Mouse (Mus musculus): ENCODE measurements at regions not wholly inside any gene's neighbourhood (a gene's known extent, or its start where the extent isn't known, plus 50 kb on each side); places are given as distances from the start of the nearest gene placed in this dataset.

DNA sequence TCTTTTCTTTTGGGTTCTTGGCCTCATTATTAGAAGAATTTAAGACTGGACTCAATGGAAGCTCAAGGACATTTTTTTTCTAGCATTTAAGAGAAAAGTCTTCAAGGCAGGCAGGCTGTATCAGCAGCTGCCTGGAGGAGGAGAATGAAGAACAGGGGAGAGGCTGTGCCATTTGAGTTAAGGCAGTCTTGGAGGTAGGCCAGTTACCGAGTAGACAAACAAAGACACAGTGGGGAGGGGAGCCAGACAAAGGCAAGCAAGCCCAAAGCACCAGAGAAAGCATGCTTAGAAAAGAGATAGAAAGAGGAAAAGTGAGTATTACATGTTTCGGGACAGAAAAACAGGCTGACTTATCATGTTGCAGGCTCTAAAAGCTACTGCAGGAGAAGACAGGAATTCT, 392.0 kb downstream of the Igsf11 start:
- no peak for ATAC-seq (ENCODE audit: low TSS enrichment)

DNA sequence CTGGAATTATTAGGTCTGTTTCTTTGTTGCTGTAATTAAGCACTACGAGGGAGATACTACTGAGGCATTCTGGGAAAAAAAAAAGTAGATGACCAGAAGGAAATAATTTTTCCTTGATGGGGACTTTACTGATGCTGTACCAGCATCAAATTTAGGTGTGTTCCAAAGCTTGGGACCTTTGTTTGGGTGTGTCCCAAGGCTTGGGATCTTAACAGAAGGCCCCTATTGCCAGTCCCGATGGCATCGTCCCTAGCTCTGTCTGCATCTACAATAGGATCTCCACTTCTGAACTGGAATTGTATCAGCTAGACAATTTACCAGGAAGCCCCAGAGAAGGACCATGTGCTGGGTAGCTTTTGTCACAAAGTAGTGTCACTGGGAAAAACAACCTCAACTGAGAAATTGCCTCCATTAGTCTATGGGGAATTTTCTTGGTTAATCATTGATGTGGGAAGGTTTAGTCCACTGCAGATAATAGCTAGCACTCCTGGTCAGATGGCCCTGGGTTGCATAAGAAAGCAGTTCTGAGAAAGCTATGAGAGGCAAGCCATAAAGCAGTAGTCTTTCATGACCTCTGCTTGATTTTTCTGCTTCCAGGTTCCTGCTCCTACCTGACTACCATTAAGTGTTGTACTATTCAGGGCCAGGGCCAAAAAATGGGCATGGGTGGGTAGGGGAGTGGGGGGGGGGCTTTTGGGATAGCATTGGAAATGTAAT, 392.7 kb downstream of the Igsf11 start:
- ATAC-seq (ENCODE audit: low TSS enrichment): no peak

- ATAC-seq (ENCODE audit: low TSS enrichment): 0 out of 2 replicates have a peak, but pooled peaks have one; percentile 20
Observed at GRCm38 (mm10) chr16:39286797-39287565, 394.5 kb downstream of the Igsf11 start.

DNA sequence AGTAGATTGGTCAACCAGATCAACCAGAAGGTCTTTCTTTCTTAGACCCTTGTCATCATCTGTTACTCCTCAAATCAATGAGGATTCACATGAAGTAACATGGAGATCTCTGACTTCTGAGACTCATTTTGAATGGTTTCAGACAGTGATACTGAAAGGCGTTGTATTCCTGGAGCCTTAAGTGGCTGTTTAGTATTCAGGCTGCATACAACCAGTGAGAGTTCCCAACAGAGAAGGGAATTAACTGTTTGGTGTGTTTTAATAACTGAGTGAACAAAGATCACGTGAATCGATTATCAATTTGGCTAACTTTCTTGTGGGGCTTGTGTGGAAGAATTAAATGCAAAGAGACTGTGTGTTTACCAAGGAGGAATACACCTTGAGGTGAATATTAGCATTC, 406.4 kb downstream of the Igsf11 start:
- no peak for ATAC-seq (ENCODE audit: low TSS enrichment)

- ATAC-seq (ENCODE audit: low TSS enrichment): peak; percentile 100
Observed at GRCm38 (mm10) chr16:39302902-39303361, 410.5 kb downstream of the Igsf11 start.

DNA sequence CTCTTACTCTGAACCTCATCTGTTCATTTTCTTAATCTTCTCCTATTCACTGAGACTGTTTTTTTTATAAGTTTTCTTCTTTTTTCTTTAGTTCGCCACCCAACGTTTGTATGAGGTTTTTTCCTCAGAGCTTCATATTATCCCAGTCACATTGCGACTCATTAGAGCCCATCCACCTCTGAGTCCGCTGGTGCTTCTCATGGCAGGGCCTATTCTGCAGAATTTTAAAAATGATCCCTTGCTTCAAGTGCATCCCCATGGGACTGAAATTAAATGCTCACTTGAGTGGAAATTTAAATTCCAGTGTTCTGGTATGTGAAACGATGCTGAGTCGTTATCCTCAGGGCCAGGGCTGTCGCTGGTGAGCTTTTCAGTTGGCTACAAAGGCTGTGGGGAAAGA, 410.9 kb downstream of the Igsf11 start:
- peak; percentile 42; the same call in 1 of the 2 replicates for ATAC-seq (ENCODE audit: low TSS enrichment)

- ATAC-seq (ENCODE audit: low TSS enrichment): no peak
Observed at GRCm38 (mm10) chr16:39307951-39308350, 415.5 kb downstream of the Igsf11 start.

DNA sequence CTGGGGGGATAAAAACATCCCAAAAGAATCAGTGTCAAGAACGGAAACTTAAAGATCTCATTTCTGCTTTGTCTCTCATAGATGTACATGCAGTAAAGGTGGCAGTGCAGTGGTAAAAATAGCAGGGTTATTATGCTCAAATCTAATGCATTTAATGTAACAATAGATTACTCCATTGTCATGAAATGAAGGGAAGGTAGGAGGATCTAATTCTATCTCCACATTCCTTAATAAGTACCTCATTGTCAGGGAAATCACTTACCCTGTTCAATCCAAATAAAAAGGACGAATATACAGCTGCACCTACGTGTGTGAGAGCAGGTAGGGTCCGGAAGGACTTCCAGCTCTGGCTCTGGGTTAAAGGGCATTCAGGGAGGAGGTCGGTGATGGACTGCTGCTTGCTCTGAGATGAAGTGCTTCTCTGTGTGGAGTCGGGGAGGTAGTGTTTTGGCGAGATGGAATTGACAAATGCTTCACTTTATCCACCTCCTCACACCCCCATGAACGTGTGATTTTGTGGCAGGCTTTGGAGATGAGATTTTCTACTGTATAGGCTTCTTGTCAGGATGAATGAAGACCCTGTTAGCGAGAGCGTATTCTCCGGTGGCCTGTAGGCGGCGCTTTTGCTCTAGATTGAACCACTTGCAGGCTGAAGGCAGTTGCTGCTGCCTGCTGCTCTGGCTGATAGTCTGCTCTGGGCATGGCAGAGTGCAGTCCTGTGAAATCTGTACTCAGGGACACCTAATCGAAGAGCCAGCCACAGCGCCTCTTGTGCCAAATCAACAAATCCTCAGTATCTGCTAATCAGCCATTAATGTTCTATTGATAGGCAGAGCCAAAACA, 424.5 kb downstream of the Igsf11 start:
- peak; percentile 99 for ATAC-seq (ENCODE audit: low TSS enrichment)

GRCm38 (mm10) chr16:39325627-39326026, 433.2 kb downstream of the Igsf11 start:
- ATAC-seq (ENCODE audit: low TSS enrichment): peak; percentile 89

DNA sequence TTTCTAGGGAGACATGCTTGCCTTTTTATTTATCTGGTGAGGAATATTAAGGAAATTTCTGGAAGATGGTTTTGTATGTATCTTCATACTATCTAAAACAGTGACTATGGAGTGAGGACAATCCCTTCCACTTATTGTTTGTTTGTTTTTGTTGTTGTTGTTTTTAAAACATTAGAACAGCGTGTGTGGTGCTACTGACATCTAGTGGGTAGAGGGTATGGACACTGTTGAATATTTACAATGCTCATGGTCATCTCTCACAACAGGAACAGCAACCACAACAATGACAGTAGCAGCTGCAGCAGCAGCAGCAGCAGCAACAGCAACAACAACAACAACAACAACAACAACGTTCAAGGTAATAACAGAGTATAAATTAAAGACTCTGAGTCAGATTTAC, 471.2 kb downstream of the Igsf11 start:
- ATAC-seq (ENCODE audit: low TSS enrichment): no peak

DNA sequence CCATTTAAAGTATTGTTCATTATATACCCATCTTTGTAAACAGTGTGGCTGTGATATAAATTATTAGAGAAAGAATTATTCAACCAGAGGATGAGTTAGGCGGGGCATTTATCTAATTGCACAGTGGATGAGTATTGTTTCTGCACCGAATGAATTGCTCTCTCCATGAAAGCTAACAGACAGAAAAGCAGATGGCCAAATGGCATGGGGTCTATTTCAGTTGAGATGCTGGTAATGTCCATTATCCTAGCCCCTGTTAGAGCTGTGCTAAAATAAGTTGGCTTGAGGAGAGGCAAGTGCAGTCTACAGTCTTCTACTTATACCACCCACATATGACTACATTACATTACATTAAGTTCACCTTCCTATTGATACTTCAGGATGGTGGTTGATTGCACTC, 475.8 kb downstream of the Igsf11 start:
- no peak for ATAC-seq (ENCODE audit: low TSS enrichment)

- peak; percentile 93 for ATAC-seq (ENCODE audit: low TSS enrichment)
Observed at GRCm38 (mm10) chr16:39374616-39375015, 482.1 kb downstream of the Igsf11 start.

DNA sequence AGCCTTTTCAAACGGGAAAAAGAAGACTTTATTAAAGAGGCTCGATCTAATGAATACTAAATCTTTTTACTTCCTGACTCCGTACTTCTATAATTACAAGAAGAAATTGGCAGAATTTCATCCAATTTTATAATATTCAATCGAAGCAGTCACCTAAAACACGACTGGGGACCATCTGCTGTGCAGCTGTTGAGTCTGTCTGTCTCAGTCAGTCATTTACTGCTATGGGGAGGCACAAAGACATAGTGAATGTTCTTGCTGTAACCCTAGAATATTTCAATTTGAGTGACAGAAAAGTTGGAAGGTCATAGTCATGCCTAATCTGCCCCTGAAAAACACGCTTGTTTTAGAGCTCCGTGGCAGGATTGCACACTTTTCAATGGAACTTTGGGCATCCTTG, 487.5 kb downstream of the Igsf11 start:
- ATAC-seq (ENCODE audit: low TSS enrichment): no peak

DNA sequence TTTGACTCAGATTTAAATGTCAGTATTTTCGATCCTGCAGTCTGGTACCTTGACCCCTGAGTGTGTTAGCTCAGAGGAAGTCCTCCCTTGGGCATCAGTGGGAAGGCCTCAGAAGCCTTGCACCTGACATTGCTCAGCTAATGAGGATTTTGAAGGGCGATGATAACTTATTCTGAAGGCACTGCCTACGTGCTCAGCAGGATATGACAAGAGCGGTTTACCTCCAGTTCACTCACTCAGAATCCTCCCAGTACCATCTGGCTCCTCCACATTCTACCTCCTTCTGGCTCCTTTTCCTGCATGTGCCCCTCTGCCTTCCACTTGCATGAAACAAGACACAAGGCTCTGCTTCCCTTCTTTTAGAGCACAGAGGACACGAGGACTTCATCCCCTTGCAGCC, 497.5 kb downstream of the Igsf11 start:
- ATAC-seq (ENCODE audit: low TSS enrichment): no peak

- no peak for ATAC-seq (ENCODE audit: low TSS enrichment)
Observed at GRCm38 (mm10) chr16:39390626-39391025, 498.2 kb downstream of the Igsf11 start.

GRCm38 (mm10) chr16:39402101-39402749, 509.8 kb downstream of the Igsf11 start:
- ATAC-seq (ENCODE audit: low TSS enrichment): peak; percentile 27; the same call in 1 of the 2 replicates

GRCm38 (mm10) chr16:39431581-39431980, 539.1 kb downstream of the Igsf11 start:
- no peak for ATAC-seq (ENCODE audit: low TSS enrichment)

DNA sequence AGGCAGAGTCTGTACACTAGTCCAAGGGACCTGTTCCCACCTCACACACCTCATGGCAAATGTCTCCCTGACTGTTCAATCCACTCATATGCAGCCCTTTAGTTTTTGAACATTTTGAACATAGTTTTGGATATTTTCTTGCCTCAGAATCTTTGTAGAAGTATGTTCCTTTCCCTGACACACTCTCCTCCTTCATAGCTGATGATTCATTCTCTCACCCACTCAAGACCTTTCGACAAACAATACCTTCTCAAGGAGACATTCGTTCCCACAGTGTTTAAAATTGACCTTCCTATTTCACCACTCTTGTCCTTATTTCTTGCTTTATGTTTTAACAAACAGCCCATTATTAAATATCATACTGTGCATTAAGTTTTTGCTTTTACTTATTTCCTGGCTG, 538.4 kb upstream of the Lsamp start:
- ATAC-seq (ENCODE audit: low TSS enrichment): peak; percentile 95

DNA sequence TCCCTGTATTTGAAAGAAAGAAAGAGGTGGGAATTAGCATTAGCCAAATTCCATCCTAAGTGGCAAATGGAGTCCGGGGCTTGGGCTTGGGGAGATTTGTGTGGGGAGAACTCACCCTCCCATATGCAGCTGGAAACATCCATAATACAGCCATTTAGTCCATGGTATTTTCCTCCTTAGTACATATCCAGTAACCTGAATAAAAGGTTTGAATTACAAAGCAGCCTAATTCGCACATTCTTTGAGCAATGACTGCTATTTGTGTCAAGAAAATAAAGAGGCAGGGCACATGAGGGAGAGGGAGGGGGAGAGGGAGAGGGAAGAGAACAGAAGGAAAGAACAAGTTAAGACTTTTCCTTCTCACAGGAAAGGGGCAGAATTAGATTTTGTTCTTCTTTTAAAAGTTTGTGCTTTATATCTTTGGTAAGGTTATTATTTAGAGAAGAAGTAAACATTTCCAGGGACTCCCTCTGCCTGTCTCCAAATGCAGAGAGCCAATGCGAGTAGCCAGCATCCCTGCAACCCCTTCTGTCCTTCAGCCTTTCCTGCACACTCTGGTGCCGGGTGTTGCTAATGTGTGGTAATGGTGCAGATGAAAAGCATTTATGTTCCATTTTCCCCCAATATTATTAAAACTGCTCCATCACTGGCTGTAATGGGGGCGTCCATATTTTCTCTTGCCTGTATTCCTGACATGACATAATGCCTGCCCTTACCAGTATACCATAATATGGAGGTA, 530.6 kb upstream of the Lsamp start:
- ATAC-seq (ENCODE audit: low TSS enrichment): no peak

All from frontal cortex, adult (tissue).